Mouse (Mus musculus): ENCODE results near the gene Slc16a7. TPM values are rescaled to one million over a fixed set of nuclear protein-coding genes. Genes with fewer than 3 reads are reported as not detected.

Gene Slc16a7
- total RNA-seq (2014; rRNA removed) (67.0 and 79.7 TPM in 2 replicates), polyA plus RNA-seq (2012; rRNA removed) (26.8 and 30.5 TPM in 2 replicates)

DNA sequence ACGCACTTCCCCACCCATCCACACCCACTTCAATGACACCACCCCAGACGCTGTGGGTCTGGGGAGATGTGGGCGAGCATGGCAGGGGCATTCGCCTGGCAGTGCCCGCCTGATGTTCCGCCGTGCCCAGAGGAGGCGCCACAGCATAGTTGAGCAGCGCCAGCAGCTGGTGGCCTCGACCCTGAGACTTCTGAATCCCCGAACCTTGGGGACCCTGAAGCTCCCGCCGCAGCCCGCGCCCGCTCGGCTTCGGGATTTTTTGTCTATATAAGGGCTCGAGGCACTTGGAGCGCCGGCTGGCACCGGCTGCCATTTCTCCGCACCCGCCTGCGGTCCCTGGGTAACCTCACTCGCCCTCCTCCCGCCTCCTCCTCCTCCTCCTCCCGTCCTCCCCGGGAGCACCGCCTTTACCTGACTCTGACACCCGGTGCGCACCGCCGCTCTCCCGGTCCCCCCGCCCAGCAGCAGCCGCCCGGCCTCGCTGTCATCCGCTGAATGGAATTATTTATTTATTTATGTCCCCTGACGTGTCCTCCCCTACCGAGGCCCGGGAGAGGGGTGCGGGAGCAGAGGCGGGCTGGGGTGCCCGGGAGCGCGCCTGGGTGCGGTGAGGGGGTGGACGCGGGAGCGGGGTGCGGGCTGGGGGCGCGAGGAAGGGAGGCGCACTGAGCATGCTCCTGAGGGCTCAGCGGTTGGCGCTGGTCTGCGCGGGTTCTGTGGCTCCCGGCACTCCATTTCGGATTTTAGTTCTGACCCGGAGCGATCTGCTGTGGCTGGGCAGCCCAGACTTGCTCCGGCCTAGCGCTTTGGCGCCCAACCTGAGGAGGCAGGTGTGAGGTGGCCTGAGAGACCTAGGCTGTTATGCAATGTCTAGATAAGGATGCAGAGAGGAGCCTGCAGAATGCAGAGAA is at the start of gene Slc16a7:
TSS of gene Slc16a7 (minus strand) at position 590 of the 911 bp plus-strand sequence.
- Histone ChIP-seq H3K79me2 (ENCODE audit: control insufficient read depth, insufficient read depth, low read length) (no peaks in the 10 kb centered on the region), H3K27ac (replicated peaks; ENCODE audit: insufficient read depth, low read depth, low read length) (peak within 1 kb of the TSS; percentile 16; the same call in 1 of the 2 replicates), H3K36me3 (ENCODE audit: control insufficient read depth, insufficient read depth, low read length) (no peaks in the 10 kb centered on the region), H3K4me3 (ENCODE audit: insufficient read depth, low read depth, low read length) (peak within 1 kb of the TSS; percentile 75), H3K27me3 (ENCODE audit: control insufficient read depth, insufficient read depth, low read length) (no peaks in the 10 kb centered on the region), H3K9ac (ENCODE audit: low read depth, low read length) (peak within 1 kb of the TSS; percentile 80), H3K4me1 (ENCODE audit: control insufficient read depth, insufficient read depth, low read length) (peaks cover 2% of the 10 kb centered on the region; the same call in 1 of the 2 replicates)
- 2% methylated on average over 60 of the region's 67 CpGs for WGBS
- peak; percentile 54 for TF ChIP-seq CTCF (IDR thresholded peaks at IDR 0.05; ENCODE audit: low read depth, low read length)
- TF ChIP-seq POLR2A (IDR thresholded peaks at IDR 0.05; ENCODE audit: extremely low read depth, insufficient read depth, low read length), result no peak
- peak; percentile 76 for DNase-seq (ENCODE audit: extremely low read depth, low read depth, low spot score)

DNA sequence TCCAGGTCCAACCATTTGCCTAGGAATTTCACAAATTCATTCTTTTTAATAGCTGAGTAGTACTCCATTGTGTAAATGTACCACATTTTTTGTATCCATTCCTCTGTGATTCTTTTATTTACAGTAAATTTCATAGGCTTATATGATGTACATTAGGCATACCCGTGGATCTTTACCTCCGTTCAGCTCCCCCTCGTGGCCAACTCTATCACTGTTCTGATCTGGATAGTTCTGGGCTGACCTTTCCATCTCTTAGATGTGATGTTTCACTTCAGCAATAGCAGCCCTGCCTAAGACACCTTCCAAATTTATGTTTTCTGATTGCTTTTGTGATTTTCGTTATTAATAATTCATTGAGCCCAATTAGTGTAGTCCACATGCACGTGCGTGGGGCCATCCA is 29.5 kb upstream of the Slc16a7 start:
- TF ChIP-seq POLR2A (IDR thresholded peaks at IDR 0.05; ENCODE audit: extremely low read depth, insufficient read depth, low read length) (no peak), CTCF (IDR thresholded peaks at IDR 0.05; ENCODE audit: low read depth, low read length) (no peak; the same call in 1 of the 2 replicates)
- Histone ChIP-seq H3K79me2 (ENCODE audit: control insufficient read depth, insufficient read depth, low read length) (no peaks in the 10 kb centered on the region), H3K4me3 (ENCODE audit: insufficient read depth, low read depth, low read length) (no peak overlapping the region), H3K27me3 (ENCODE audit: control insufficient read depth, insufficient read depth, low read length) (no peaks in the 10 kb centered on the region), H3K36me3 (ENCODE audit: control insufficient read depth, insufficient read depth, low read length) (no peaks in the 10 kb centered on the region), H3K27ac (replicated peaks; ENCODE audit: insufficient read depth, low read depth, low read length) (no peak overlapping the region), H3K9ac (ENCODE audit: low read depth, low read length) (no peak overlapping the region), H3K4me1 (ENCODE audit: control insufficient read depth, insufficient read depth, low read length) (no peaks in the 10 kb centered on the region)
- 62% methylated on average over 6 of the region's 6 CpGs for WGBS
- peak; percentile 19 for DNase-seq (ENCODE audit: extremely low read depth, low read depth, low spot score)

DNA sequence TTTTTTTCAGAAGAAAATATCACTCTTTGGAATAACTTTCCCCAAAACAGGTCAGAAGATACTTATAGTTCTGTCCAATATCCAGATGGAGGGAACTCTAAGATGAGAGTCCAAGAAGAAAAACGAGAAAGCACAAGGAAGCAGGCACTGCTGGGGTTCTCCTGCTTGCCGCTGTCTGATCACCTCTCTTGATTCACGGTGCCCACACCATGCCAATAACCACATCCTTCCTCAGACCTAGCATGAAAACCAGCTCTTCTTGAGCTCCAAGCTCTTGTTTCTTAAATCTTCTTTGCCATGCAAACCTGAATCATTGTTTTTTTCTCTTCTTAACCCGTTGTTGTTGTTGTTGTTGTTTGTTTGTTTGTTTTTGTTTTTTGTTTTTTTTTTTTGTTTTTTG is 10.5 kb upstream of the Slc16a7 start:
- TF ChIP-seq CTCF (IDR thresholded peaks at IDR 0.05; ENCODE audit: low read depth, low read length) (no peak), POLR2A (IDR thresholded peaks at IDR 0.05; ENCODE audit: extremely low read depth, insufficient read depth, low read length) (no peak)
- Histone ChIP-seq H3K27ac (replicated peaks; ENCODE audit: insufficient read depth, low read depth, low read length) (no peak overlapping the region), H3K4me1 (ENCODE audit: control insufficient read depth, insufficient read depth, low read length) (no peaks in the 10 kb centered on the region), H3K9ac (ENCODE audit: low read depth, low read length) (no peak overlapping the region), H3K36me3 (ENCODE audit: control insufficient read depth, insufficient read depth, low read length) (no peaks in the 10 kb centered on the region), H3K79me2 (ENCODE audit: control insufficient read depth, insufficient read depth, low read length) (no peaks in the 10 kb centered on the region), H3K27me3 (ENCODE audit: control insufficient read depth, insufficient read depth, low read length) (no peaks in the 10 kb centered on the region), H3K4me3 (ENCODE audit: insufficient read depth, low read depth, low read length) (no peak overlapping the region)
- WGBS, result 85% methylated on average over 4 of the region's 4 CpGs
- no peak for DNase-seq (ENCODE audit: extremely low read depth, low read depth, low spot score)

DNA sequence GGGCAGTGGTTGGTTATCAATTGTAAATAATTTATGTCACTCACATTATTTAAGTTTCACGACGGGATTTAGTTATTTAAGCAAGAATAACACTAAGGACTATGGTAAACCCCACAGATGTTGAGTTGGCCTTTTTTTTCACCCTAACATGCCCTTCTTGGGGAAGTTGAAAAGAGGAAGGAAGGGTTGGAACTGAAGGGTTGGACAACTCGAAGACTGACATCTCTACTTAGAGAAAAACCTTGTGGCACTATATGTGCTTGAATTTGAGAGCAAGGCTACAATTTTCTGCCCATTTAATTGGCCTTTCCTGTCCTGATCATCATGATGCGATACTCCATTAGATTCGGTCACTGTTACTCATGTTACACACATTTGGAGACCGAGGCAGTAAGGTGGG is 746 bp upstream of the Slc16a7 start:
- H3K27ac ChIP-seq (replicated peaks; ENCODE audit: insufficient read depth, low read depth, low read length), result no peak overlapping the region

DNA sequence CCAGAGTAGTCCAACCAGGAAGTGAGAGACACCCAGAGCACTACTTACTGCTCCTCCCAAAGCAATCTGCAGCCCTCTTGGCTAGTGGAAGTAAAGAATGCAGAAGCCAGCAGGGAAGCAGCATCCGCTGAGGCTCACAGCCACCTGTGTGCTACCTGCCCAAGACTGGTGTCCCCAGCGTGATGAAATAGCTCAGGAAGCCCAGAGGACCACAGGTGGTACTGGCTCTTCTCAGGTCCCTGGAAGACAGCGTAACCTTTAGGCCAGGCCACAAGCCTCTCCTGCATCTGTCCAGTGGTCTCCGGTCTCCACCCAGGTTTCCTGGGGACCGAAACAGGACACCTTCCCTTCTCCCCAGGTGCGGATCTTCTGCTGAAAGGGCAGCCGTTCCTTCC is 787 bp downstream of the Slc16a7 start:
- Histone ChIP-seq H3K27ac (replicated peaks; ENCODE audit: insufficient read depth, low read depth, low read length) (no peak overlapping the region; the same call in 1 of the 2 replicates), H3K4me3 (ENCODE audit: insufficient read depth, low read depth, low read length) (peak overlapping the region; percentile 75), H3K79me2 (ENCODE audit: control insufficient read depth, insufficient read depth, low read length) (no peaks in the 10 kb centered on the region), H3K9ac (ENCODE audit: low read depth, low read length) (peak overlapping the region; percentile 80), H3K27me3 (ENCODE audit: control insufficient read depth, insufficient read depth, low read length) (no peaks in the 10 kb centered on the region), H3K4me1 (ENCODE audit: control insufficient read depth, insufficient read depth, low read length) (peaks cover 2% of the 10 kb centered on the region; the same call in 1 of the 2 replicates), H3K36me3 (ENCODE audit: control insufficient read depth, insufficient read depth, low read length) (no peaks in the 10 kb centered on the region)
- DNase-seq (ENCODE audit: extremely low read depth, low read depth, low spot score), result no peak
- TF ChIP-seq POLR2A (IDR thresholded peaks at IDR 0.05; ENCODE audit: extremely low read depth, insufficient read depth, low read length) (no peak), CTCF (IDR thresholded peaks at IDR 0.05; ENCODE audit: low read depth, low read length) (no peak)
- 62% methylated on average over 7 of the region's 7 CpGs for whole genome bisulfite sequencing

More for the DNA sequence above, 746 bp upstream of the Slc16a7 start:
- WGBS, result 81% methylated on average over 6 of the region's 6 CpGs
- TF ChIP-seq CTCF (IDR thresholded peaks at IDR 0.05; ENCODE audit: low read depth, low read length) (no peak), POLR2A (IDR thresholded peaks at IDR 0.05; ENCODE audit: extremely low read depth, insufficient read depth, low read length) (no peak)
- no peak overlapping the region for H3K4me3 ChIP-seq (ENCODE audit: insufficient read depth, low read depth, low read length)
- H3K4me1 ChIP-seq (ENCODE audit: control insufficient read depth, insufficient read depth, low read length), result peaks cover 2% of the 10 kb centered on the region; the same call in 1 of the 2 replicates
- no peaks in the 10 kb centered on the region for H3K36me3 ChIP-seq (ENCODE audit: control insufficient read depth, insufficient read depth, low read length)
- H3K27me3 ChIP-seq (ENCODE audit: control insufficient read depth, insufficient read depth, low read length), result no peaks in the 10 kb centered on the region
- DNase-seq (ENCODE audit: extremely low read depth, low read depth, low spot score), result peak; percentile 35
- H3K9ac ChIP-seq (ENCODE audit: low read depth, low read length), result no peak overlapping the region
- no peaks in the 10 kb centered on the region for H3K79me2 ChIP-seq (ENCODE audit: control insufficient read depth, insufficient read depth, low read length)
